Comparison of ENCODE assay signal across 20 mouse cellular contexts in genomic region chr10:38447256-38447655, GRCm38 (mm10).
DNase-seq lines count a peak whose midpoint lies in the region; ATAC-seq and TF ChIP-seq lines count a peak whose summit lies in the region.
"Had no signal": no experiment of that assay in that cellular context is flagged by ENCODE, and none has a peak within 500 bp of the region (broad histone marks: within the 10 kb centered on the region; RNA-seq: fewer than 3 reads in every experiment).

No protein-coding gene starts in this region.

- no peak overlapping the region for H3K4me3 ChIP-seq in left cerebral cortex, adult 2 months
- no peak overlapping the region for H3K4me3 ChIP-seq in embryonic fibroblast, embryonic 13.5 days (ENCODE audit: insufficient read depth, low read length)
- H3K4me3 ChIP-seq in forebrain, embryonic 13.5 days = no peak overlapping the region
- H3K4me3 ChIP-seq: gastrocnemius, adult 2 months; heart, adult 2 months; hindbrain, embryonic 13.5 days; neural tube, embryonic 15.5 days had no signal

- no peaks in the 10 kb centered on the region for H3K27me3 ChIP-seq in forebrain, embryonic 13.5 days
- H3K27me3 ChIP-seq: hindbrain, embryonic 13.5 days; neural tube, embryonic 15.5 days had no signal

- no peak for TF ChIP-seq CTCF in left cerebral cortex, adult 2 months (IDR thresholded peaks at IDR 0.05)
- no peak for TF ChIP-seq CTCF in embryonic fibroblast, embryonic 13.5 days (IDR thresholded peaks at IDR 0.05; ENCODE audit: borderline replicate concordance, insufficient read depth, low read length)

- 0 out of 2 replicates have a peak, but pooled peaks cover 2% of the 10 kb centered on the region for H3K4me1 ChIP-seq in embryonic fibroblast, embryonic 13.5 days (ENCODE audit: control insufficient read depth, insufficient read depth, low read length)
- H3K4me1 ChIP-seq in forebrain, embryonic 13.5 days = no peaks in the 10 kb centered on the region
- H3K4me1 ChIP-seq: hindbrain, embryonic 13.5 days; neural tube, embryonic 15.5 days had no signal

- intact Hi-C loops in left cerebral cortex, adult 2 months (cut with DNase I) = loop anchor here (5.0 kb wide), 1 partner anchor 105 kb away; no protein-coding TSS in a partner anchor

- ATAC-seq in forebrain, embryonic 13.5 days = no peak

- no peak overlapping the region for H3K9ac ChIP-seq in forebrain, embryonic 13.5 days
- H3K9ac ChIP-seq: hindbrain, embryonic 13.5 days; neural tube, embryonic 15.5 days had no signal

- peak; percentile 30 to 33 for DNase-seq in left cerebral cortex, adult 18-20 months (ENCODE audit: low spot score in 2 of 2)
- no peak for DNase-seq in left cerebral cortex, adult 2 months (ENCODE audit: extremely low spot score in 1 of 2, low spot score in 2 of 2)
- peak; percentile 29 for DNase-seq in embryo, embryonic 10.5 days (ENCODE audit: low spot score)
- peak; percentile 44 for DNase-seq in mesoderm, embryonic 11.5 days (ENCODE audit: low read depth, low spot score)
- no peak for DNase-seq in urinary bladder, postnatal 25 days (ENCODE audit: low spot score)
- DNase-seq: adrenal gland, postnatal 36 days; cerebellum, postnatal 36 days; gastrocnemius, adult 2 months; heart, adult 2 months; kidney, adult 11 months; kidney, postnatal 10 days; layer of hippocampus, adult 9-11 months; liver; lung, adult 18-20 months; lung, postnatal 36 days had no signal

- no peak for TF ChIP-seq POLR2A in embryonic fibroblast, embryonic 13.5 days (IDR thresholded peaks at IDR 0.05; ENCODE audit: low read depth, low read length)

- H3K9me3 ChIP-seq in forebrain, embryonic 13.5 days (replicated peaks) = no peaks in the 10 kb centered on the region

- no peaks in the 10 kb centered on the region for H3K36me3 ChIP-seq in forebrain, embryonic 13.5 days (ENCODE audit: poor library complexity, severe bottlenecking)
- H3K36me3 ChIP-seq: hindbrain, embryonic 13.5 days; neural tube, embryonic 15.5 days had no signal

- no peak overlapping the region for H3K27ac ChIP-seq in left cerebral cortex, adult 2 months
- H3K27ac ChIP-seq in embryonic fibroblast, embryonic 13.5 days (ENCODE audit: insufficient read depth, low read length) = peak overlapping the region; percentile 65
- no peak overlapping the region for H3K27ac ChIP-seq in forebrain, embryonic 13.5 days
- H3K27ac ChIP-seq: gastrocnemius, adult 2 months; heart, adult 2 months; hindbrain, embryonic 13.5 days; neural tube, embryonic 15.5 days had no signal

- no peak overlapping the region for H3K4me2 ChIP-seq in forebrain, embryonic 13.5 days
- H3K4me2 ChIP-seq: hindbrain, embryonic 13.5 days; midbrain, embryonic 11.5 days; neural tube, embryonic 15.5 days had no signal

Comparison
In these comparisons a context has a peak if more than half of its experiments do, and no peak if none do; other contexts are left out.
1. DNase-seq: peak in left cerebral cortex, adult 18-20 months (2 of 2), embryo, embryonic 10.5 days (single experiment) and mesoderm, embryonic 11.5 days (single experiment); none in left cerebral cortex, adult 2 months (0 of 2) and urinary bladder, postnatal 25 days (single experiment).